Mouse (Mus musculus) CD4-positive, CD25-positive, alpha-beta regulatory T cell, adult 2 months (primary cell): ENCODE data around the gene Rfc1.
"Not testable (repeated sequence)": the region's sequence is repeated elsewhere in the genome, so short reads cannot be mapped to it uniquely, and the experiment has no call there.

Experiments
- DNase-seq: peaks from one replicate; pipeline ENCODE4 v3.0.0-alpha.2; 2012; ENCODE audit warnings: low read depth, low spot score

The Rfc1 gene

DNA sequence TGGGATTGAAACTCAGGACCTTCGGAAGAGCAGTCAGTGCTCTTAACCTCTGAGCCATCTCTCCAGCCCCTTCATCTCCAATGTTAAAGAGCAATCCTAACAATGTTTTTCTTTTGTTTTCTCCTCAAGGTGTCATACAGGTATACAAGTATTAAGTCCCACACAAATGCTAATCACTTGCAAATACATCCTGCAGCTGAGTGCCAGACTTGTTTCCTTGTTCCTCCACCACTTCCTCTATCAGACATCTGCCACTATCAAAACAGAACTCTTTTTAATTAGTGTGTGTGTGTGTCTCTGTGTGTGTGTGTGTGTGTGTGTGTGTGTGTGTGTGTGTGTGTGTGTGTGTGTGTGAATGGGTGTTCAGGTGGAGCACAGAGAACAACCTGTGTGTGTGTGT lies 35.8 kb downstream of the Rfc1 start:
- peak; percentile 14 for DNase-seq

DNA sequence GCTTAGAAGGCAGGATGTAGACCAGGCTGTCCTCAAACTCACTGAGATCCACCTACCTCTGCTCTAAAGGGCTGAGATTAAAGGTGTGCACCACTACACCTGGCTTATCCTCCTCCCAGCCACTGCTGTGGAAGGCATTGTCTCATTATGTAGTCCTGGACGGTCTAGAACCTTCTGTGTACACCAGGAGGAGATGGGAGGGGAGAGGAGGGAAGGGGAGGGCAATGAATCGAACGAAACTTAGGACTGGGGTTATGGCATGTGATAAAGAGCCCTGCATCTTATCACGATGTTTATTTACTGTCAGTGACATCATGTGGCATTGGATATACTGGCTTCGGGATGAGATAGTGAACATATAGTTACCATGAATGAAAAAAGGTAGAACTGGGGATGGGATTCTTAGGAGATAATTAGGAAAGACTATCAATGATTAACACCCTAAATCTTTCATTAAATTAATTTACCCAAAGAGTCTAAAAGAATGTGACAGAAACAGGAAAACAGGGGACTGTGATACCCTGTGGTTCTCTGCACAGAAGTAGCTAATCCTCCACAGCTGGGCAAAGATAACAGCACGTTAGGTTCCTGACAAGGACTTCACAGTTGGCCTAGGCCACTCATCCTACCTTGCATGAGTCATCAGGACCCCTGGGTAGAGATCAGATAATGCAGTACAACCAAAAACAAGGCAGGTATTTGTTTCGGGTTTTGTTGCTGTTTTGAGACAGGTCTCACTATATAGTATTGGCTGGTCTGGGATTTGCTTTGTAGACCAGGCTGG lies 37.1 kb downstream of the Rfc1 start:
- DNase-seq: no peak

DNA sequence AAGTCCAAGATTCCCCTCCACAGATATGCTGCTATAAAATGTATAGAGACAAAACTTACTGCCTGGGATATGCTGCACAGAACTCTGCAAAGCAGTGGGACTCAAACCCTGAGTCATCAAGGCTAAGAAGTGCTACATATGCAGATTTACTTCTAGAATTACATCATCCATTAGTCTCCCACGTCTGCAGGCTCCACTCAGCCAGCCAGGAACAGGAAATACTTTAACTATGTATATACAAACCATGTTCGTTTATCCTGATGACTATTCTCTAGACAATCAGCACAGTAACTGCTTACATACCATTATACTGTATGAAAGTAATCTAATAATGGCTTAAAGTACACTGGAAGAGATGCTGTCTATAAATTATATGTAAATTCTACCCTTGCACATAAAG lies 41.2 kb downstream of the Rfc1 start:
- DNase-seq: no peak

DNA sequence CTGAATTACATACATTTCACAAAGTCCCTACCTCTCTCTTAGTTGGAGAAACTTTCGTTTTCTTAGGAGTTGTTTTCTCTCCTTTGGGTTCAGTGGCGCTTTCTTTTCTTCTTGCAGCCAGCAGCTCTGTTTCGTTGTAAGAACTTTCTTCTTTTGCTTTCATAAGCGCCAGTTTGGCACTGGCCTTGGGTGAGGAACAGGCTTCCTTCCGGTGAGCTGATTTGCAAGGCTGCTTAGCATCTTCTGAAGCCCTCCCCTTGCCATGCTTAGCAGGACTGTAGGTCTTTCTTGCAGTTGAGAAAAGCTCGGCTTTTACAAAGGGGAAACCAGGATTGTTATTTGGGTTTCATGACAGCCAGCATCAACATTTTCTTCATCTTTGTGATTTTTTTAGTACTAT lies 41.8 kb downstream of the Rfc1 start:
- DNase-seq: no peak

DNA sequence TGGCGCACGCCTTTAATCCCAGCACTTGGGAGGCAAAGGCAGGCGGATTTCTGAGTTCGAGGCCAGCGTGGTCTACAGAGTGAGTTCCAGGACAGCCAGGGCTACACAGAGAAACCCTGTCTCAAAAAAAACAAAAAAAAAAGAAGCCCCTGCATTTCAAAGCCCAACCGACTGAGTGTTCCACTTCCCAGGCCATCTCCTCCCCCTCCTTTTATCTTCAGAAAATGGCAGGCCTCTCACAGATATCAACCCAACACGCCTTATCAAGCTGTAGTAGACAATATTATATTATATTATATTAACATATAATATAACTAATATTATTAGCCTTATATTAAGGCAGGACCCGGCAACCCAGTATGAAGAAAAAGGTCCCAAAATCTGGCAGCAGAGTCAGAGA lies 46.5 kb downstream of the Rfc1 start:
- DNase-seq: not testable (repeated sequence)

DNA sequence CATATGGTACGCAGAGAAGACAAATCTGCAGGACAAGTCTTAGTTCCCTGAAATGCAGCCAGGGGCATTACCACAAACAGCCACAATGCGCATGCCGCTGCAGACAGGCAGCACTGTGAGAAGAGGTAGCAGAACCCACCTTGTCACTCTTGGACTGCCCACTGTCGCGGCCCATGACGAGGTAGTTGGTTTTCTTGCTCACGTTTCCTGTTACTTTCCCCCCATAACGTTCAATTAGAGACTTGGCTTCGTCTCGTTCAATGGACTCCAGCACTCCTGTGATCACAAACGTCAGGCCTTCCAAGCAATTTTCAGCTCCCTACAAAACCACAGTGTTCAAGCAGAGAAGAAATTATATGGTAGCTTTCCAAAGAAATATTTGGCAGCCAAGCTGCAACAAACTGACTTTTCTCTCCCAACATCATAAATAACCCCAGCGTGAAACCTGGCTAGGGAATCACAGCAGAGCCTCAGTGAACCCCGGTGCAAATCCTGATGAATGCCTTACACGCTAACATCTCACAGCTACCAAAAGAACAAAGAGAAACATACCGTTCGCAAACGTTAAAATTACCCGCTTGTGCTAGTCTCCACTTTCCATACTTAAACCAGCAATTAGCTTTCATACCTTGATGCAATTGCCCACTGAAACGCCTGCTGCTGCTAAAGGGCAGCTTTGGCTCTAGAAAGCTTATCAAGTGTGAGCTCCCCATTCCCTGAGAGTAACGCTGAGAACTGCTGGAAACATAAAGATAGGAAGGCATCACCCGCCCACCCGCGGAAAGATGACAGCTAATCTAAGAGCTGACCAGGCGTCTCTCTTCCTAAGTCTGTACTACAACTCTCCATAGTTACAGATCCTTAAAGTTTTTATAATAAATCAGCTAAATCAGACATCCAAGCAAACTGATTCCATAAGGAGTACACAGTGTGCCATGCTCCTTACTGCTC lies 47.4 kb downstream of the Rfc1 start:
- DNase-seq: no peak

DNA sequence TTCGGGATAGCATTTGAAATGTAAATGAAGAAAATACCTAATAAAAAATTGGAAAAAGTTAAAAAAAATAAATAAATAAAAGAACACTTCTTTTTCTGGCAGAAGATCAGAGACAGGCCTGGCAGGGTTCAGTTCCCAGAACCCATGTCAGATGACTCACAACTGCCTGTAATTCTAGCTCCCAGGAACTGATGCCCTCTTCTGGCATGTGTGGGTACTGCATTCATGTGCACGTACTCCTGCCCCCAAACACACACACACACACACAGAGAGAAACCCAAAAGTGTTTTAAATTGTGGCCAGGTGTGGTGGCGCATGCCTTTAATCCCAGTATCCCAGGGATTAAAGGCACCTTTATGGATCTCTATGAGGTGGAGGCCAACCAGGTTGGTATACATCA lies 51.3 kb downstream of the Rfc1 start:
- DNase-seq: peak; percentile 67

DNA sequence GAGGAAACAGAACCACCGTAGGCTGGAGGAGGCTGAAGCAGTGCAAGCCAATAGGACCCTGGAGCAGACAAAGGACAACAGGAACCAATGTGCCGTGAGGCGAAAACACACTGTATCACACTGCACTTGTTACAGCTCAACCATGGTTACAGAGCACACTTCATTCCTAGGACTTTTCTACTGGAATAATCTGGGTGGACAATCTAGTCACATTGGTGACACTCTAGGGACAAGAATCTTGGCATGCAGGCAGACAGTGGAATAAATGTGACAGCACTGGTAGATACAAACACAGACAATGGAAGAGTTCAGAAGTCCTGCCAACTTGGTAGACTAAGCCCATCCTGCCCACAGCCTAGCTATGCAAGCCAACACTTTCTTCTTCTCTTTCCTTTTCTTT lies 54.3 kb downstream of the Rfc1 start:
- no peak for DNase-seq

DNA sequence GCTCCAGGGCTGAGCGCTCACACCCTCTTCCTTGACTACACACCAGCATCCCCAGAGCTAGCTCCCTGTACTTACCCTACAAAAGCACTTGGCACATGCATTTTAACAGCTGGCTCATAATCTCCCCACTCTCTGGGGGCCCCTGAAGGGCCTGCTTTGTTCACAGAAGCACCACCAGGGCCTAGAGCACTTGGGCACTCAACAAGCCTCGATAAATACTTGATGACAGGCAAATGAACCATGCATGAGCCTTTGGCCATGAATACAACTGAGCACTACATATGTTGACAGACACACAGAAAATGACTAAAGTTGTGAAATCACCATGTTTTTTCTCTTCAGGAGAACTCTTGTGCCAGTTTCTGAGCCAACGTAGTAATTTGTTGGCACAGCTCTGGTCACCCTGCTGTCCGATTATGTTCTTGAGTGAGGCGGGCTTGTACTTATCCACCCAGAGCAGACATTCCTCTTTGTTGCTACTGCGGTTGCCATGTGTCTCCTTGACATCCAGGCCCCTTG lies 56.3 kb downstream of the Rfc1 start:
- no peak for DNase-seq

DNA sequence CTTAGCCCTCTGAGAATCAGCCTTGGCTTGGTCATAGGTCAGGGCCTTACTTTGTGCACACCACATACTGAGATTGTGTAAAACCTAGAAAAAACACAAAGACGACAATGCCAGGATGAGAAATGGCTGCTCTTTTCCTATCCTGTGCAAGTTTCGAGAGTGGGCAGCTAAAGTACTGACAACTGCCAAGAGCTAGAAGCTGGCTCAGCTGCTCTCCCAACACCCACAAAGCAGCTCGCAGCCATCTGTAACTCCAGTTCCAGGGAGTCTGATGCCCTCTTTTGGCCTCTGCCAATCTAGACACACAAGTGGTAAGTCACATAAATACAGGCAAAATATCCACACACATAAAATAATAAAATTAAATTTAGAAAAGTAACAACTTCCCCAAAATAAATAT lies 61.5 kb downstream of the Rfc1 start:
- no peak for DNase-seq

DNA sequence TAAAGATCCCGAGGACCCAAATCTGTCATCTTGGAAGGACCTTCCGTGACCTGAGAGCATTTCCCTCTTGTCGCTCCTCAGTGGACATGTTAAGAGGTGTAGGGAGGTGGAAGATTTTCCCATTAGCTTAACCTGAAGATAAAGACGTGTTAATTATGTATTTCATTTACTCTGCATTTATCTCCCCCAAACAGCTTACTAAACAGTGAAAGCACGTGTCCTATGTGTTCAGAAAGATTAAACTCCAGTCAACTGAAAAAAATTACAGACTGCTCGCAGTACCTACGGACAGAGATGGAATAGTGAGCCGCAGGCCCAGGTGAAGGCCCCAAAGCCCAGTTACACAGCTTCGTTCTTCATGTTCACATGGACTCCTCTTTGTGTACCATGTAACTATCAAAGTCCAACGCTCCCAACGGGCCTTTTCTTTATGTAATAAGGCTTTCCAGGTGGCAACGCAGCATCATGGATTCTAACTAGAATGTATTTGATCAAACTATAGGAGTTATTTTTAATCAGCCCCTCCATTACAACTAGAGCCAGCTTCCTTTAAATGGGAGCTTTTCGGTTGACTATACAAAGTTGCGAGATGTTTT lies 77.5 kb downstream of the Rfc1 start:
- no peak for DNase-seq

DNA sequence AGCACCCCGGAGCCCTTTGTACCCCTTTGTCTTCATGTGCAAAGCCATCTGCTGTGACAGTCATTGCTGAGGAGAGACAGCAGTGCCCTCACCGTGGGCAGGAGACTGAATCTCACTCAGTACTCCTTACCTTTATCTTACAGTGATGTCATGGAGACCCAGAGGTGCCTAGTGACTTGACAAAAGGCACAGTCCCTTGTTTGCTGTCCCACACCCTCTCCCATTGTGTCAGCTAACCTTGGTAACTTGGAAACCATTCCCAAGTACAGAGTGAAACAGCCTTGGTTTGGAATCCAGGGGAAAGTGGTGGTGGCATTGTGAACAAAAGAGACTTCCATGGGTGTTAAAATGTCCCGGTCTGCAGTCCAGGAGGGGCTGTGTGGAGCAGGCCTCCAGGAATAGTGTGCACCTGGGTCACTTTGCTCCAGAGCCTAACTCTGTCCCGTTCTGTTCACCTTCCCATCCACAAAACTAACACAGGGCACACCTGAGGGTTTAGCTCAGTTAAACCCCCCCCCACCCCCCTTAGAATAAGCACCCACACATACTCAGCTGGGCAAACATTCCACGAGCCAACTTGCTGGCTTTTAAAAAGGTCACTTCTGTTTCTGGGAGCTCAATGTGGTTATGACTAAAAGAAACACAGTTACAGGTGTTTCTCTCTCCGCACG lies 85.2 kb downstream of the Rfc1 start:
- no peak for DNase-seq

DNA sequence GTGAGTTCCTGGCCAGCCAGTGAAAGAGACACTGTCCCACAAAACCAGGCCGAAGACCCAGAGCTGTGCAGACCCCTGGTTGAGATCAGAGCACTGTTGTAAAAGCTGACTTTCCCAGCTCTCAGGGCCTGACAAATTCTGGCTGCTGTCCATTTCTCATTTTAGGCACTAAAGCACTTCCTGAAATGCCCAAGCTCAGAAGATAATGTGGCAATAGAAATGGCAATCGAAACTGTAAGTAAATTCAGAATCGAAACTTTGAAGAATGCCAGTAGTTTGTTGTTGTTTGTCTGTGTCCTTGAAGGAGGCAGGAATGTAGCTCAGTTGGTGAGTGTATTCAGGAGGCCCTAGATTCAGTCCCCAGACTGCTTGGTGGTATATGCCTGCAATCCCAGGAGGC lies 88.2 kb downstream of the Rfc1 start:
- DNase-seq: no peak

DNA sequence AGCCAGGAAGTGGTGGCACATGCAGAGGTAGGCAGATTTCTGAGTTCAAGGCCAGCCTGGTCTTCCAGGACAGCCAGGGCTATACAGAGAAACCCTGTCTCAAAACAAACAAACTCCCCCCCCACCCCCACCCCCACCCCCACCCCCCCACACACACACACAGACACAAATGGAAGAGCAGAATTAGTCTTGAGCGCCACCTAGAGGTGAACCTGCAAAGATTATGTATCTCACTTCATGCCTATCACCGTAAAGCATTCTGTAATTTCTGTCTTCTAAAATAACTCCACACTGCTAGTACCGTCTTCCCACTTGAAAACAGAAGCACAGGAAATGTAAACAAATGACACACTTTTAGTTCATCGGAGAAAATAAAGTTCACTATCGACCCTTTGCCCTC lies 92.7 kb downstream of the Rfc1 start:
- peak; percentile 76 for DNase-seq

DNA sequence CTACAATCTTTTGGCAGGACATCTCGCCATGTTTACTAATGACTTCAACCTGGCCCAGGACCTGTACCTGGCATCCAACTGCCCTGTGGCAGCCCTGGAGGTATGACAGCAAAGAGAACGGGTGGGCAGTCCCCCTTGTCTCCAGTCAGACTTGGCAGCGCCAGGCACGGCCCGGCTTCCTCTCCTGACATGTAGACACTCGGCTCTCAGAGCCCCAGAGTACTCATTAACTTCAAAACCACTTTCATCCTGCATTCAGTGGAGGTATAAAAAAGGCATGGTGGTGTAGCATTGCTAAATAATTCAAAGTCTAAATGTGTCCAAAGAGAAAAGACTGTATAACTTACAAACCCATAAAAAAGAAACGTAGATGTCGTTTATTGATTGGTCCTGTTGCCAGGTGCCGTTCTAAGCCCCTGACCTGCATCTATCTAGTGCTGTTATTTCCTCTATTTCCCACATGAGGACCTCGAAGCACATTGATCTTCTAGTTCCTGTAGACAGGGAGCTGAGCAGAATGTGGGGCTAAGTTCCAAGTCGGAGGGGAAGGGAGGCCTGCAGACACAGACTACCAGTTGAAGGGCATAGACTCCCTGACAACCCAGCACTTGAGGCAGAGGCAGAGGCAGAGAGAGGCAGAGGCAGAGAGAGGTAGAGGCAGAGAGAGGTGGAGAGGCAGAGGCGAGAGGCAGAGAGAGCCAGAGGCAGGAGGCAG lies 104.0 kb downstream of the Rfc1 start:
- no peak for DNase-seq

DNA sequence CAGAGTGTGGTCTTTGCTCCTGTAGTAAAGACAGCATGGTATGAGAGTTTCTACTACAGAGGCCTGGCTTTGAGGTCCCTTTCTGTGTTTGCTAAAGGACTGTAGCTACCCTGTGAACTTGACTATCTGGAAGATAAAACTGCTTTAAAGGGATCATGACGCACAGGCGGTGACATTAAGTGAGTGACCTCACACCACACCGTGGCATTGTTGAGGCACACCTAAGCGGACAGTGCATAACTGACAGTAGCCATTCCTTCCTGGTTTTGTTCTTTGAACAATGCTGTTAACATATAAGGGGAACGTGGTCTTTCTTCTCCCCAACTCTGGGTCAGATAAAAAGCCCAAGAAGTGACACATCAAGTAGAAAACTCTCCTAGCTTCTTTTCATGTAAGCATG lies 111.4 kb downstream of the Rfc1 start:
- DNase-seq: no peak

DNA sequence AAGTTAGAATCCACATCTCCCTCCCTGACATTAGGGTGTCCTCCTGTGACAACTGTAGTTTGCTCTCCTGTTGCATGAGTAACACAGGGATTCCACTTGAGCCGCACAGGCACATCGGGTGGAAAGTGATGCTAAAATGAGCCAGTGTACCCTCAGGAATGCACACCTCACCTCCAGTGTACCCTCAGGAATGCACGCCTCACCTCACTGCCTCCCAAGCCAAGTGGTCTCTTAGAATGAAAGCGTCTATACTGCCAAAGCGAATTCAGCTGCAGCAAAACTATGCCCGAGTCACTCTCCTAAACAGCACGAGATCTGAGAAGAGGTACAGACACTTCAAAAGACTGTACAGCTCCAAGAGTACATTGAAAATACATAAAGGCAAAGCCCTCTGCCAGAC lies 114.4 kb downstream of the Rfc1 start:
- DNase-seq: no peak

DNA sequence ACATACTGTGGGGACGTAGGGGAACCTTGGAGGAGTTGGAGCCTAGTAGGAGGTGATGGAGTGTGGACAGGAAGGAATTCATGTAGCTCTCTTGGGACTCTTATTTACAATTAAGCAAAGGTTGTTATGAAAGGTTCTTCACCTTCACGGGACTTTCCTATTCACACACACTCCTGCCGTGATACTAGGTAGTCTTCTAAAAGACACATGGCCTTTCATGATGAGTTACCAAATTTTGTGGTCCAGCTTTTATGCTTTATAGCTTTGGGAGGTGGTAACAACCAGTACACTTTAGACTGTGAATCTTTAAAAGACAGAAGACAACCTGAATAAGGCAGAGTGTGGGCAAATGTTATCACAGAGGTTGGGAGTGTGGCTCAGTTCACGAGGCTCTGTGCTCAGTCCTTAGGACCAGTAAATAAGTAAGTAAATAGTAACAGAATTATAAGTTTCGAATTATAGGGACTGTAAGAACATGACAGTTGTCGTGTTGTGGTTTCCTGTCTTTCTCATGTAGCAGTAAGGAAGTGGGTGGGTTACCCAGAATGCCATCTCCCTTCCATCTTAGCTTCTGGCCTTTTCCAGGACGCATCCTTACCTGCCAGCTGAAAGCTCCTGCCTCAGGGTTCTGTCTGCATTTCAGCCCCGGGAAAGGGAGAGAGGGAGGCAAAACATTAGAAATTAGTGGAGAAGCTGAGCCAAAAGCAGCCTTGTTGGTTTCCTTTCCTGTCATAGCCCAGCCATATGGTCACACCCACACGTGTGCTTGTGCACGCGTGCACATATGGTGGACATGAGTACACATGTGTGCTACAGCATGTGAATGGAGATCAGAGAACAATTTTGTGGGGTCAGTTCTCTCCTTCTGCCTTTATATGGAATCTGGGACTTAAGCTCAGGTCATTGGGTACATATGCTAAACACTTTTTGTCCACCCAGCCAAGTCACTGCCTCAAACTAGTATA lies 117.9 kb downstream of the Rfc1 start:
- DNase-seq: peak; percentile 64

DNA sequence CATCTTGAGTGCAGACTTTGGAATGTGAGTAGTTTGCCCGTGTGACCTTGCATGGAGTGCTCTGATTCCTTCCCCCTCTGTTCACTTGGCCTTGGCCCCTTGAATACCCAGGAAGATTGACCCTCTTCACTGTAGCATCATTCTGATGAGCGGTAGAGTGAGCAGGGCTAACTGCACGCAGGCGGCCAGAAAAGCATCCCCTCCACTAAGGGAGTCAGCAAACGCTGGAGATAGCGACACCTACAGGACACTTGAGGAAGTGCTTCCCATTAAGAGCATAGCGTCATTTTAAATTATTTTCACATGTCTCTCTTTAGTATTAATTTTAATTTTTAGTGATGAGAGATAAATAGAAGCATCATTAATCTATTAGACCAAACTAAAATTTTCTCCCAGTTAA lies 122.1 kb downstream of the Rfc1 start:
- DNase-seq: peak; percentile 72
